Comparison of ENCODE assay signal across 8 mouse cellular contexts in the genomic region with DNA sequence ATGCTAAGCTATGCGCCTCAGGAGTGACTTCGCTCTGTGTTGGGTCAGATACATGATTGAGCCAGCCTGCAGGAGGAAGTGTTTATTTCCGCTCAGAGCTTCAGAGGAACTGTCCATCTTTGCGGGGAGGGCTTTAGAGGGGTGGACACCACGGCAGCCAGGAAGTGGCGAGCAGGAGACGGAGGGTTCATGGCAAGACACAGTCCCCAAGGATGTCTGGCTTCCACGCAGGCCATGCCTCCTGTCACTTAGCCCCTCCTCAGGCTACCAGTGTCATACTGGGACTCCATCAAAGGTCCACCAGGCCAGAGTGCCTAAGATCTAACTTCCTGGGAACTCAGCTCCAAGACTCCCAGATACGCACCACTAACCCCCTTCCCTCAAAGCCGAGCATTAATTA. TPM values are rescaled to one million over a fixed set of nuclear protein-coding genes. Genes with fewer than 3 reads are reported as not detected.
A peak's percentile ranks its signal among the peaks of the same experiment; 100 is the strongest.
DNase-seq lines count a peak whose midpoint lies in the region; ATAC-seq lines count a peak whose summit lies in the region.

No protein-coding gene starts in this region.

- peak; percentile 9 for DNase-seq in embryo, embryonic 10 days (ENCODE audit: low spot score)
- DNase-seq in embryo, embryonic 10.5 days (ENCODE audit: low spot score): no peak
- DNase-seq in kidney, adult 11 months: peak; percentile 68
- peak; percentile 57 for DNase-seq in lung, postnatal 14 days
- DNase-seq in cerebellum, adult 9-10 months: no peak
- DNase-seq in right cerebral cortex, adult 2 months (ENCODE audit: low spot score in 2 of 2): no peak
- no peak for DNase-seq in testis, postnatal 10 days (ENCODE audit: low spot score)

- peak; percentile 84 for ATAC-seq in granulocyte monocyte progenitor cell, adult 5-6 weeks (replicated peaks; ENCODE audit: poor library complexity, severe bottlenecking)

RNA-seq across cellular contexts. Expression of a gene that starts 46.6 kb away (rescaled TPM):
- total RNA-seq in granulocyte monocyte progenitor cell, adult 5-6 weeks (2014; fragmentation: Nextera tagmentation): 47.5 and 48.3 TPM in 2 replicates
- total RNA-seq in granulocyte monocyte progenitor cell, adult 5-6 weeks (2017): 17.2 and 20.8 TPM in 2 replicates

Comparison
In these comparisons a context has a peak if more than half of its experiments do, and no peak if none do; other contexts are left out.
1. DNase-seq: peak in embryo, embryonic 10 days (single experiment), kidney, adult 11 months (single experiment) and lung, postnatal 14 days (single experiment); none in embryo, embryonic 10.5 days (single experiment), cerebellum, adult 9-10 months (single experiment), right cerebral cortex, adult 2 months (0 of 2) and testis, postnatal 10 days (single experiment).